Mouse (Mus musculus) lung, embryonic 16.5 days (tissue): ENCODE measurements around the gene Bend5. TPM values are rescaled to one million over a fixed set of nuclear protein-coding genes. Genes with fewer than 3 reads are reported as not detected.

Source experiments
- ATAC-seq: fragments of 200-750 bp; cut with Nextera tagmentation; 2 replicates; pipeline ENCODE4 v1.8.0; 2017; ENCODE audit warnings: low read depth, mild to moderate bottlenecking, moderate library complexity
- H3K27ac ChIP-seq: fragments of 300-500 bp; sonication (generic); 2 replicates; pipeline ENCODE4 v1.5.1; 2014; ENCODE audit warnings: mild to moderate bottlenecking, control low read depth, low read length
- H3K27me3 ChIP-seq: fragments of 300-500 bp; sonication (generic); 2 replicates; pipeline ENCODE4 v1.6.1; 2014; ENCODE audit warnings: low read depth, low read length, mixed read lengths; ENCODE audit not compliant: control insufficient read depth, insufficient read depth
- H3K36me3 ChIP-seq: fragments of 300-500 bp; sonication (generic); 2 replicates; pipeline ENCODE4 v1.6.1; 2014; ENCODE audit warnings: low read length; ENCODE audit not compliant: control insufficient read depth, insufficient read depth
- H3K4me1 ChIP-seq: fragments of 300-500 bp; sonication (generic); replicated peaks from 2 replicates; pipeline ENCODE4 v1.6.1; 2014; ENCODE audit warnings: low read length, mixed read lengths; ENCODE audit not compliant: control insufficient read depth, insufficient read depth
- H3K4me2 ChIP-seq: fragments of 300-500 bp; sonication (generic); 2 replicates; pipeline ENCODE4 v1.6.1; 2014; ENCODE audit warnings: low read depth, low read length, control low read depth
- H3K4me3 ChIP-seq: fragments of 300-500 bp; sonication (generic); 2 replicates; pipeline ENCODE4 v1.5.1; 2014; ENCODE audit warnings: mild to moderate bottlenecking, low read length, control low read depth
- H3K9ac ChIP-seq: fragments of 300-500 bp; sonication (generic); 2 replicates; pipeline ENCODE4 v1.6.1; 2014; ENCODE audit warnings: low read length, control low read depth
- H3K9me3 ChIP-seq: fragments of 300-500 bp; sonication (generic); 2 replicates; pipeline ENCODE4 v1.6.1; 2016; ENCODE audit warnings: low read length; ENCODE audit not compliant: control insufficient read depth
- WGBS: fragments of 180-500 bp; shearing (Covaris S2); extraction: QIAGEN DNeasy Blood & Tissue Kit; methylation state at CpG from one replicate; pipeline ENCODE4 v1.1.7; 2014; 5-methylcytosine and 5-hydroxymethylcytosine counted together
- polyA plus RNA-seq: library from polyadenylated mRNA; unstranded; fragments of >200 nt; fragmentation: Nextera tagmentation; extraction: Ambion mirVana; gene quantifications from 2 replicates; pipeline ENCODE4 v1.2.1, GENCODE M21; 2015

Gene Bend5
- polyA plus RNA-seq, 1 experiment from 2014 or later, result 20.9 TPM

GRCm38 (mm10) chr4:111487233-111487843 is 72.5 kb downstream of the Bend5 start:
- no peak for ATAC-seq
- WGBS, result 84% methylated on average over 4 of the region's 4 CpGs
- H3K4me3 ChIP-seq, result no peak overlapping the region

GRCm38 (mm10) chr4:111493750-111494404 is 79.1 kb downstream of the Bend5 start:
- 47% methylated on average over 5 of the region's 5 CpGs for WGBS
- Histone ChIP-seq H3K9ac (no peak overlapping the region), H3K4me1 (no peaks in the 10 kb centered on the region), H3K4me3 (no peak overlapping the region), H3K4me2 (no peak overlapping the region), H3K27me3 (no peaks in the 10 kb centered on the region), H3K9me3 (no peaks in the 10 kb centered on the region), H3K36me3 (no peaks in the 10 kb centered on the region), H3K27ac (no peak overlapping the region)
- no peak for ATAC-seq

More at GRCm38 (mm10) chr4:111487233-111487843, 72.5 kb downstream of the Bend5 start:
- H3K9ac ChIP-seq, result no peak overlapping the region
- no peak overlapping the region for H3K4me2 ChIP-seq
- H3K27ac ChIP-seq, result no peak overlapping the region
- H3K27me3 ChIP-seq, result no peaks in the 10 kb centered on the region
- no peaks in the 10 kb centered on the region for H3K9me3 ChIP-seq
- no peaks in the 10 kb centered on the region for H3K36me3 ChIP-seq
- no peaks in the 10 kb centered on the region for H3K4me1 ChIP-seq

- 3% methylated on average over 2 of the region's 2 CpGs for WGBS
- H3K4me3 ChIP-seq, result no peak overlapping the region
- peak; percentile 36; the same call in 1 of the 2 replicates for ATAC-seq
- H3K4me1 ChIP-seq, result no peaks in the 10 kb centered on the region
- no peak overlapping the region for H3K4me2 ChIP-seq
- no peaks in the 10 kb centered on the region for H3K27me3 ChIP-seq
- H3K27ac ChIP-seq, result no peak overlapping the region
- no peaks in the 10 kb centered on the region for H3K36me3 ChIP-seq
- no peak overlapping the region for H3K9ac ChIP-seq
- H3K9me3 ChIP-seq, result no peaks in the 10 kb centered on the region
Observed at GRCm38 (mm10) chr4:111495949-111496348, 81.1 kb downstream of the Bend5 start.

GRCm38 (mm10) chr4:111498751-111499150 is 83.9 kb downstream of the Bend5 start:
- no peak for ATAC-seq
- 57% methylated on average over 3 of the region's 3 CpGs for WGBS

GRCm38 (mm10) chr4:111501441-111501840 is 86.6 kb downstream of the Bend5 start:
- 92% methylated on average over 1 of the region's 1 CpGs for WGBS
- H3K4me1 ChIP-seq, result no peaks in the 10 kb centered on the region
- H3K27me3 ChIP-seq, result no peaks in the 10 kb centered on the region
- no peak for ATAC-seq
- H3K4me2 ChIP-seq, result no peak overlapping the region
- no peaks in the 10 kb centered on the region for H3K36me3 ChIP-seq
- no peaks in the 10 kb centered on the region for H3K9me3 ChIP-seq
- H3K9ac ChIP-seq, result no peak overlapping the region
- H3K4me3 ChIP-seq, result no peak overlapping the region
- H3K27ac ChIP-seq, result no peak overlapping the region

More at GRCm38 (mm10) chr4:111498751-111499150, 83.9 kb downstream of the Bend5 start:
- Histone ChIP-seq H3K36me3 (no peaks in the 10 kb centered on the region), H3K27ac (no peak overlapping the region), H3K9ac (no peak overlapping the region), H3K9me3 (no peaks in the 10 kb centered on the region), H3K27me3 (no peaks in the 10 kb centered on the region), H3K4me3 (no peak overlapping the region), H3K4me2 (no peak overlapping the region), H3K4me1 (no peaks in the 10 kb centered on the region)

- no peaks in the 10 kb centered on the region for H3K27me3 ChIP-seq
- WGBS, result 47% methylated on average over 5 of the region's 5 CpGs
- H3K36me3 ChIP-seq, result no peaks in the 10 kb centered on the region
- H3K27ac ChIP-seq, result no peak overlapping the region
- no peak overlapping the region for H3K4me2 ChIP-seq
- H3K9ac ChIP-seq, result no peak overlapping the region
- H3K4me1 ChIP-seq, result no peaks in the 10 kb centered on the region
- H3K4me3 ChIP-seq, result no peak overlapping the region
- no peak for ATAC-seq
- no peaks in the 10 kb centered on the region for H3K9me3 ChIP-seq
Observed at GRCm38 (mm10) chr4:111502965-111503727, 88.3 kb downstream of the Bend5 start.

GRCm38 (mm10) chr4:111504952-111505351 is 90.1 kb downstream of the Bend5 start:
- Histone ChIP-seq H3K36me3 (no peaks in the 10 kb centered on the region), H3K27ac (no peak overlapping the region), H3K4me2 (no peak overlapping the region), H3K9ac (no peak overlapping the region), H3K27me3 (no peaks in the 10 kb centered on the region), H3K4me1 (no peaks in the 10 kb centered on the region), H3K4me3 (no peak overlapping the region), H3K9me3 (no peaks in the 10 kb centered on the region)
- 68% methylated on average over 2 of the region's 2 CpGs for WGBS
- no peak for ATAC-seq
